ENCODE assay signal across 8 mouse cellular contexts in the genomic region with DNA sequence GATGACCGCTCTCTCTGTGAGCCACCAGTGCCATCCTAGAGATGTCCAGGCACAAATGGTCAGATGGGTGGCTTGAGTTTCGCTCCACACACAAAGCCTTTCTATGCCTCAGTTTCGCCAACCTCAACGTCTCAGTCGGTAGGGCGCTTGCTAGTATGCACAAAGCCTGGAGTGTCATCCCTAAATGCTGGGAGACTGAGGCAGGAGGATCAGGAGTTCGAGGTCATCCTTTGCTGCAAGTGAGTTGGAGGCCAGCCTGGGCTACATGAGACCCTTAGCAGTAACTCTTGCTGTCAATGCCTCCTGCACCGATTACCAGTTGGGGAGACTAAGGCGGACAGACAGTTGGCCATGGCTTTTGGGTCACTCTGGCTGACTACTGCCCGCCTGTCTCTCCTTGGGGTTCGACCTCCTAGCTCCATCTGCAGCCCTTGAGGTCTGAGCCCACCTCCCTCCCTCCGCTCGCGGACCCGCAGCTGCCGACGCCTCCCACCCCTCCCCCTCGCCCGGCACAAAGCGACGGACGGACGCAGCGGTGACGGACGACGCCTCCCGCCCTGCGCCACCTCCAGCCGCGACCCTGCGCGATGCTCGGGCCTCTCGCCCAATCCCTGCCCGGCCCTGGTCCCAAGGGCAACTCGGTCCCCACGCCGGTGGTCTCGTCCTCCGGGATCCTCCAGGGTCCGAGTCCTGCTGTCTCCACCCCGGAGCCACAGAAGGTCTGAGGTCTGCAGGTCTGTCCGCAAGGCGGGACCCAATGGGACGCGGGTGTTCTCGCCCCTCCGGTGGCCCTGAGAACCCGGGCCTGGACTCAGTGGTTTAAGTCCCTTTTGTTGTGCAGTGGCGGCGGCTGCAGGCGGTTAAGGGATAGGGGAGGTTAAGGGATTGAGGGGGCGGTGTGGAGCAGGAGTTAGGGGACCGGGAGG. TPM values are rescaled to one million over a fixed set of nuclear protein-coding genes. Genes with fewer than 3 reads are reported as not detected.
DNase-seq lines count a peak whose midpoint lies in the region; ATAC-seq and TF ChIP-seq lines count a peak whose summit lies in the region.

Shd (plus strand) TSS at position 502 of the 926 bp plus-strand sequence.

- ATAC-seq in heart, embryonic 13.5 days (ENCODE audit: extremely low read depth, insufficient number of reproducible peaks, low FRiP score, low TSS enrichment) = 0 out of 2 replicates have a peak, but pooled peaks have one; percentile 18
- ATAC-seq in midbrain, embryonic 11.5 days (ENCODE audit: low FRiP score) = peak; percentile 85

- H3K4me3 ChIP-seq in left cerebral cortex, adult 2 months = peak within 1 kb of the TSS; percentile 58
- H3K4me3 ChIP-seq in heart, embryonic 13.5 days = peak within 1 kb of the TSS; percentile 59
- H3K4me3 ChIP-seq in midbrain, embryonic 11.5 days (ENCODE audit: low read depth, low read length) = peak within 1 kb of the TSS; percentile 52

- H3K4me2 ChIP-seq in heart, embryonic 13.5 days = peak within 1 kb of the TSS; percentile 91
- H3K4me2 ChIP-seq in midbrain, embryonic 11.5 days = peak within 1 kb of the TSS; percentile 68

- peak within 1 kb of the TSS; percentile 83 for H3K9ac ChIP-seq in heart, embryonic 13.5 days
- peak within 1 kb of the TSS; percentile 81 for H3K9ac ChIP-seq in midbrain, embryonic 11.5 days (ENCODE audit: low read length)

- H3K27ac ChIP-seq in left cerebral cortex, adult 2 months = peak within 1 kb of the TSS; percentile 87
- H3K27ac ChIP-seq in heart, embryonic 13.5 days (replicated peaks) = no peak within 1 kb of the TSS
- H3K27ac ChIP-seq in midbrain, embryonic 11.5 days (ENCODE audit: low read depth, low read length) = peak within 1 kb of the TSS; percentile 93

- H3K36me3 ChIP-seq in heart, embryonic 13.5 days = peaks cover 30% of the 10 kb centered on the region
- H3K36me3 ChIP-seq in midbrain, embryonic 11.5 days (ENCODE audit: control insufficient read depth, insufficient read depth, low read length) = peaks cover 6% of the 10 kb centered on the region

- no peak for TF ChIP-seq CTCF in left cerebral cortex, adult 2 months (IDR thresholded peaks at IDR 0.05)

- WGBS in heart, embryonic 13.5 days = 7% methylated on average over 54 of the region's 55 CpGs
- WGBS in midbrain, embryonic 11.5 days = 8% methylated on average over 51 of the region's 55 CpGs

- intact Hi-C loops in left cerebral cortex, adult 2 months (cut with DNase I) = no loop called here

- DNase-seq in left cerebral cortex, adult 2 months (ENCODE audit: extremely low spot score in 1 of 2, low spot score in 2 of 2) = peak; percentile 43 to 51
- DNase-seq in left cerebral cortex, adult 9 months (ENCODE audit: low spot score in 2 of 2) = no peak
- peak; percentile 80 to 84 for DNase-seq in cerebellum, postnatal 25 days
- DNase-seq in layer of hippocampus, postnatal 25 days (ENCODE audit: extremely low spot score in 1 of 2, low spot score in 1 of 2) = peak in 1 of 2 experiments; percentile 24
- DNase-seq in midbrain, embryonic 11.5 days (ENCODE audit: low spot score, missing footprints) = peak; percentile 98
- DNase-seq in adipocyte (ENCODE audit: low spot score) = no peak
- no peak for DNase-seq in urinary bladder, postnatal 36 days (ENCODE audit: low spot score in 2 of 2)

- peaks cover 35% of the 10 kb centered on the region for H3K27me3 ChIP-seq in heart, embryonic 13.5 days (replicated peaks)
- no peaks in the 10 kb centered on the region for H3K27me3 ChIP-seq in midbrain, embryonic 11.5 days (ENCODE audit: control insufficient read depth, insufficient read depth, low read length)

- no peaks in the 10 kb centered on the region for H3K9me3 ChIP-seq in heart, embryonic 13.5 days
- no peaks in the 10 kb centered on the region for H3K9me3 ChIP-seq in midbrain, embryonic 11.5 days (ENCODE audit: control insufficient read depth, low read length)

- H3K4me1 ChIP-seq in heart, embryonic 13.5 days = peaks cover 37% of the 10 kb centered on the region
- peaks cover 10% of the 10 kb centered on the region for H3K4me1 ChIP-seq in midbrain, embryonic 11.5 days (ENCODE audit: control insufficient read depth, insufficient read depth, low read length)

RNA-seq across cellular contexts. Expression of gene Shd, which starts in this region (rescaled TPM):
- total RNA-seq in left cerebral cortex, adult 2 months (2021) = 10 to 100 TPM; 36.7 to 40.1 TPM
- 7.9 and 8.7 TPM in 2 replicates for polyA plus RNA-seq in heart, embryonic 13.5 days (2015; fragmentation: Nextera tagmentation; extraction: Ambion mirVana)
- 10 to 100 TPM; 24.3 to 29.0 TPM for total RNA-seq in layer of hippocampus, postnatal 25 days (2021)
- polyA plus RNA-seq in midbrain, embryonic 11.5 days (2014; fragmentation: Nextera tagmentation; extraction: Ambion mirVana) = 81.9 and 89.1 TPM in 2 replicates

Comparison
In these comparisons a context has a peak if more than half of its experiments do, and no peak if none do; other contexts are left out.
1. DNase-seq: peak in left cerebral cortex, adult 2 months (2 of 2), cerebellum, postnatal 25 days (2 of 2) and midbrain, embryonic 11.5 days (single experiment); none in left cerebral cortex, adult 9 months (0 of 2), adipocyte (single experiment) and urinary bladder, postnatal 36 days (0 of 2).
2. Peak in every context shown above with its lines, with median percentiles within 50 percentile points of each other: H3K4me3 ChIP-seq.